Comparison of ENCODE assay signal across 10 mouse cellular contexts in the genomic region with DNA sequence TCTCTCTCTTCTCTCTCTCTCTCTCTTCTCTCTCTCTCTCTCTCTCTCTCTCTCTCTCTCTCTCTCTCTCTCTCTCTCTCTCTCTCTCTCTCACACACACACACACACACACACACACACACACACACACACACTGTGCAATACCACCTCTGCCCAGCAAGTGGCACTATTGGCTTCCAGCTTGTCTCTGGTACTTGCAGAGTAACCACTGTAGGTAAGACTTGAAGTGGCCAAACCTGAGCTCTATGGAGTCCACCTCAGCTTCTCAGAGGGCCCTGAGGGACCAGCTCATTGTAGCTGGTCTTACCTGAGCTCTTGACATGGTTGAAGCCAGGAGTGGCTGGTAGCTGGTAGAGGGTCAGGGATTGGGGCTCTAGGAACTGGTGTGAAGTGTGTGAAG. TPM values are rescaled to one million over a fixed set of nuclear protein-coding genes. Genes with fewer than 3 reads are reported as not detected.
A peak's percentile ranks its signal among the peaks of the same experiment; 100 is the strongest.
DNase-seq lines count a peak whose midpoint lies in the region; TF ChIP-seq lines count a peak whose summit lies in the region.
"Not testable (repeated sequence)": the region's sequence is repeated elsewhere in the genome, so short reads cannot be mapped to it uniquely, and the experiment has no call there.
"Had no signal": no experiment of that assay in that cellular context is flagged by ENCODE, and none has a peak within 500 bp of the region (broad histone marks: within the 10 kb centered on the region; RNA-seq: fewer than 3 reads in every experiment).

No protein-coding gene starts in this region.

- H3K4me3 ChIP-seq in cortical plate, adult 2 months (ENCODE audit: insufficient read depth, low read length); kidney, adult 2 months (ENCODE audit: insufficient read depth, low read depth, low read length); midbrain, embryonic 10.5 days: not testable (repeated sequence)

- H3K4me1 ChIP-seq in cortical plate, adult 2 months (ENCODE audit: control insufficient read depth, insufficient read depth, low read length); kidney, adult 2 months (ENCODE audit: control insufficient read depth, insufficient read depth, low read length); midbrain, embryonic 10.5 days: not testable (repeated sequence)

- not testable (repeated sequence) for H3K27ac ChIP-seq in cortical plate, adult 2 months (ENCODE audit: insufficient read depth, low read length); kidney, adult 2 months (ENCODE audit: insufficient read depth, low read depth, low read length); midbrain, embryonic 10.5 days (replicated peaks)

- TF ChIP-seq CTCF in cortical plate, adult 2 months (IDR thresholded peaks at IDR 0.05; ENCODE audit: extremely low read depth, insufficient read depth, low read length), result peak; percentile 81
- TF ChIP-seq CTCF in kidney, adult 2 months (conservative IDR thresholded peaks at IDR 0.05; ENCODE audit: insufficient read depth, insufficient read length, low read depth, low read length), result peak; percentile 63

- not testable (repeated sequence) for H3K36me3 ChIP-seq in kidney, adult 2 months (ENCODE audit: control insufficient read depth, insufficient read depth, low read length); midbrain, embryonic 10.5 days

- not testable (repeated sequence) for H3K27me3 ChIP-seq in kidney, adult 2 months (replicated peaks; ENCODE audit: control insufficient read depth, insufficient read depth, low read length); midbrain, embryonic 10.5 days (ENCODE audit: low read depth, poor library complexity, severe bottlenecking)

- intact Hi-C loops in gastrocnemius, postnatal 14 days (cut with DNase I; ENCODE audit: low total_unique reads), result loop anchor here (5.0 kb wide), 1 partner anchor 125 kb away; no protein-coding TSS in a partner anchor
- intact Hi-C loops in left cerebral cortex, postnatal 14 days (cut with DNase I), result loop anchor here (5.0 kb wide), 1 partner anchor 125 kb away; no protein-coding TSS in a partner anchor

- H3K9me3 ChIP-seq in midbrain, embryonic 10.5 days (replicated peaks), result not testable (repeated sequence)

- peak; percentile 64 for DNase-seq in A20 (ENCODE audit: low read depth, low spot score)
- DNase-seq in adrenal gland, postnatal 10 days, result peak; percentile 83
- peak; percentile 38 for DNase-seq in gastrocnemius, postnatal 14 days
- peak; percentile 46 for DNase-seq in kidney, adult 2 months
- peak; percentile 74 to 86 for DNase-seq in left cerebral cortex, postnatal 14 days (ENCODE audit: low spot score in 2 of 2)
- peak; percentile 58 for DNase-seq in midbrain, embryonic 10.5 days (ENCODE audit: low spot score)
- DNase-seq in spleen, postnatal 10 days (ENCODE audit: low spot score in 2 of 2), result peak; percentile 22 to 64

- TF ChIP-seq POLR2A in cortical plate, adult 2 months (IDR thresholded peaks at IDR 0.05; ENCODE audit: extremely low read depth, insufficient read depth, low read length); kidney, adult 2 months (IDR thresholded peaks at IDR 0.05; ENCODE audit: low read depth, low read length): not testable (repeated sequence)

RNA-seq across cellular contexts. Expression of a gene that starts 27.7 kb away (rescaled TPM):
- total RNA-seq in adrenal gland, postnatal 10 days (2021), result under 1 TPM; 0.18 to 0.30 TPM
- polyA plus RNA-seq in cortical plate, adult 2 months (2012; rRNA removed), result 0.06 TPM in 2 replicates
- under 1 TPM; 0.06 to 0.20 TPM for total RNA-seq in gastrocnemius, postnatal 14 days (2021)
- polyA plus RNA-seq in kidney, adult 2 months (2012; rRNA removed), result 0.14 and 0.20 TPM in 2 replicates
- under 1 TPM; 0.23 to 0.66 TPM for total RNA-seq in left cerebral cortex, postnatal 14 days (2021)
- not detected in 2 replicates for polyA plus RNA-seq in midbrain, embryonic 10.5 days (2016; fragmentation: Nextera tagmentation; extraction: Ambion mirVana)
- polyA plus RNA-seq: G1E; neural tube, embryonic 13.5 days had no signal
